Mouse (Mus musculus) right cerebral cortex, postnatal 10 days (tissue): ENCODE measurements around the gene Rps15a.

Experiments used
- DNase-seq, 2 experiments: peaks; one replicate each; pipeline ENCODE4 v3.0.0; 2021; ENCODE audit warnings: low spot score in 2 of 2

Rps15a gene

DNA sequence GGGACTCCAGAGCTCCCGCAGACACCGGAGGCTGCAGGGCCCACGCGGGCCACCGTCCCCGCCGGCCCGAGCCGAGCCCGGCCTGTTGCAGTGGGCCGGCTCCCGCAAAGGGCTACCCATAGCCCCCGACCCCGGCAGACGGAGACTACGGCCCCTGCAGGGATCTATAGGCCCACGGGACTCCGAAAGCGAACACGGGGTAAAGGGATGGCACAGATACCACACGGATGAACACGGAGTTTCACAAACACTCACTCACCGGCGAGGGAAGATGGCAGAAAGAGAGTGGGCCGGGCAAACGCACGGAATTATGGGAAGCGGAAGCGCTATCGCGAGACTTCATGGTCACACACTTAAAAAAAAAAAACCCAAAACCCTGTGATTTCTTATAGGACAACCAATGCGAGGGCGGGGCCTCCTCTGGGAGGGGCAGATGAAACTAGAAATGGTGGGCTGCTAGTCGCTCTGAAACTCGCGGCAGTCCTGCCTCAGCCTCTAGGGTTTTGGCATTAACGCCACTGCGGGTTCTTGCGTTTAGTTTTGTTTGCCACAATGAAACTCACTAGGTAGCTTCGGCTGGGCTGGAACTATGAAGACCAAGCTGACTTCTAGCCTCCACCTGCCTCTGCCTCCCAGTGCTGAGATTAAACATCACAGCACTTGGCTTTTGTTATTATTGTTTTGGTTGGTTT is at the start of gene Rps15a:
Gene Rps15a (minus strand): TSS at position 312 of the 692 bp plus-strand sequence.
- peak; percentile 95 to 96 for DNase-seq

DNA sequence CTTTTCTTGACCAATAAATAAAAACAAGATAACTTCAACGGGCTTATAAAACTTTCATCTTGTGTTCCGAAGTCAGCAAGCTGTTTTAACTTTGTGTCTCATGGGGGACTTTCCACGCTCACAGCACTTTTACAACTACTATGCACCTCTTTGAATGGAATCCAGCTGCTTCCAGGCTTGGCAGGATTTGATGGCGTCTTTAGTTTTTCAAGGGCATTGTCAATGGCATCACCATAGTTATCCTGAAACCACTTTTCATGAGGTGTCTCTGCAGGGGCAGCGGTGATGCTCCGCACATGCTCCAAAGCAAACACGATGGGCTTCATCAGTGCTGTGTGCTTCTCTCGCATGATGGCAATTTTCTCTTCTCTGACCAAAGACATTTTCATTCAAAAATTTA is 47.0 kb upstream of the Rps15a start:
- DNase-seq = no peak

DNA sequence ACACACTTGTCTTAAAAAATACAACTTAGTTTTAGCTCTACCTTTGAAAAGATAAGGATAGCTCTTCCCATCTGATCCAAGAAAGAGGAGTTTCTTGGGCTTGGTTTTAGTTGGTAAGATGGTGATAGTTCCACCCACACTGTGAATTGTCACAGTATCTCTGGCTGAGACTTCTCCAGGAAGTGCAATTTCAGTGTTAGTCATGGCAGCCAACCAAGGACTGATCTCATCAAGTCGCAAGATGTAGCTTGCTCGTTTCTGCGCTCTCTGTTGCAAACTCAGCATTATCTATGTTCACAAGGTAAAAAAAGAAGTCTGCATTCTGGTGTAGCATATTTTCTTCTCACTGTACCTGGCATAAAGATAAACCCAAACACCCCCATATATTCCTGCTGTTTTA is 44.1 kb upstream of the Rps15a start:
- DNase-seq = peak; percentile 49 to 55

DNA sequence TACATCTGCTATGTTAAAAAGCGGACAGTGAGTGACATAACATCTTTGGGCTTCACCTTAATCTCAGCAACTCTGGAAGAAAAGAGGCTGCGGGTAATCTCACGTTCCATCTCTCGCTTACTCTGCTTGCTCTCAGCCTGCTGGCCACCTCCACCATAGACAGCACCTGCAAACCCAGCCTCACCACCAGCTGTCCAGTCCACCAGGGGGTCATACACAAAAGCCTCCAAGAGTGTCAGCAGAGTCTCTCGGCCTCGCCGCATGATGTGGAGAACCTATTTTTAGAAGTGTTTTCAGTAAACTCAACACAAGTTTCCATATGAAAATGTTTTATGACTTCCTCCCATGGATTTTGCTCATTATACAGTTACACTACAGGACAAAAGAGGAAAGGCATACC is 40.5 kb upstream of the Rps15a start:
- no peak for DNase-seq

DNA sequence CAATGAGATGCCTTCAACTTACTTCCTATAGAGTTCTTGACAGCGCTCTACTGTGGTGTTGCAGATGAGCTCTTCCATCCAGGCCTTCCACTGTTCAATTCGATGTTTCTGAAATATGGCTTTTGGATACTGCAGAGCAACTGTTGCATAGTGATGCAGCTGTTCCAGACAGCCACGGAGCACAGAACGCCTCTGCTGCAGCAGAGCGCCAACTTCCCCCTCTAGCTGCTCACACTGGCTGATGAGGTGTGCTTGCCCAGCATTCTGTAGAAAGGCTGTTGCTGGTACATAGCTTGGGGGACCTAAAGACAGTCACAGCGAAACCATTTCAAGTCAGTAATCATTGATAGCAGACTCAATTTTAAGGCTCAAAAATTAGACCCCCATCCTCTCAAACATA is 38.2 kb upstream of the Rps15a start:
- DNase-seq = no peak

DNA sequence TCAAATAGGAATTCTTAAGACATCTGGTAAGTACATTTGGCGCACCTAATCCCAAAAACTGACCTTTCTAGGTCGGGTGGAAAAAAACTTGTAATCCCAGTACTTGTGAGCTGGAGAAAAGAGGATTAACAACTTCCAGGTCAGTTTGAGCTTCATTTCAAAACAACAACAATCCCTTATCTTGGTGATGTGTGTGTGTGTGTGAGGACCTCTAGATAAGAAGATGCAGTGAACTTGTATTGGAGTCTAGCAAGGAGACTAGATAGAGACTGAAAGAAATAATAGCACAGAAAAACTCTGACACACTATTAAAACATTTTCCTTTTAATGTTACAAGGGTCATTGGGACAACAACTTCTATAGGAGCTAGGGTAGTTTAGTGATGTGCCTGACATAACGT is 27.6 kb upstream of the Rps15a start:
- no peak for DNase-seq

DNA sequence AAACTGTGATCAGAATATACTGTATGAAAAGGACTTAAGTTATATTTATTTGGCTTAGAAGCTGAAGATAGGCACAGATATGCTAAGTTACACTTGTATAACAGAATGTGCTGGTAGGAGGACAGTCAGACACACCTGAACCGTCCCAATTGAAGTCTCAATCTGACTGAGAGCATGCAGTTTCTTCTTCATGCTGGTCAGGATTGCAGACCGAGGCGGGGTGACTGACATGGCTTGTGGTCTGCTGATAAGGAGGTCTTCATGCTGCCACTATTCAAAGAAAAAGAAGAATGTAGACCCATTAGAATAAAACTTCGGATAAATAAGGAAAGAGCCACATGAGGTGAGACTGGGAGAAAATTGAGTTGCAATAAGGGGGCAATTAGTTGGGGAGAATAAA is 27.1 kb upstream of the Rps15a start:
- no peak for DNase-seq

DNA sequence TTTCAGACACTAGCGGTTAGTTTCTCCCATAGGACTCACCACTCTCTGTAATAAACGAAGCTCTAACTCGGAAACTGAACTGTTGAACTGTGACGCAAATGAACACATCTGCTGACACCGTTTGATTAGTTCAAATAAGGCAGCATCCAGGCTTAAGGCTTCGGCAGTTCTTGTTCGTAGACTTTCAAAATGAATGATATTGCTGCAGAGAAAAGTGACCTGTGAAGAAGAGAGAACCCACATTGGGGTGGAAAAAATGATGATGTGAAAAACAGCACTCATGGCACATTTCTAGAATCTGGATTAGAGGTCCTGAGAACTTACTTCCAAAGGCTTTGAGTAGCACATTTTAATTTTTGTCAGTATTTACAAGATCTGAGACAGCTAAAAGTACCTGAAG is 25.3 kb upstream of the Rps15a start:
- DNase-seq = no peak

DNA sequence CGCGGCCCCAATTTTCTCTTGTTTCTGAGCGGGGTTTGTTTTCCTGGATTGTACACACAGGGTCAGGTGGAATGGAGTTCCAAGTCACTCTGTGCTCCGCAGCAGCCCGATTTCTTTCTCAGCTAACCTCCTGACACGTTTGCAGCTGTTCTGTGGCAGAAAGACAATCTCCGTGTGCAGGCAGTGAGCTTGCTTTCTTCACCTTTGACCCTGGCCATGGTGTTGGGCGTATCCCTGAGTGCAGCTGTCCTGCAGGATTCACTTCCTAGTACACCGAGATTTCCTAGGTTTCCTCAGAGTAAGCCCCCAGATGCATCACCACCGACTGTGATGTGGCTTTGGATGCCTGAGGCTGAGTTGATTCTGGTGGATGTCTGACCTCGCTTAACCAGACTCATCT is 19.1 kb upstream of the Rps15a start:
- DNase-seq = no peak

DNA sequence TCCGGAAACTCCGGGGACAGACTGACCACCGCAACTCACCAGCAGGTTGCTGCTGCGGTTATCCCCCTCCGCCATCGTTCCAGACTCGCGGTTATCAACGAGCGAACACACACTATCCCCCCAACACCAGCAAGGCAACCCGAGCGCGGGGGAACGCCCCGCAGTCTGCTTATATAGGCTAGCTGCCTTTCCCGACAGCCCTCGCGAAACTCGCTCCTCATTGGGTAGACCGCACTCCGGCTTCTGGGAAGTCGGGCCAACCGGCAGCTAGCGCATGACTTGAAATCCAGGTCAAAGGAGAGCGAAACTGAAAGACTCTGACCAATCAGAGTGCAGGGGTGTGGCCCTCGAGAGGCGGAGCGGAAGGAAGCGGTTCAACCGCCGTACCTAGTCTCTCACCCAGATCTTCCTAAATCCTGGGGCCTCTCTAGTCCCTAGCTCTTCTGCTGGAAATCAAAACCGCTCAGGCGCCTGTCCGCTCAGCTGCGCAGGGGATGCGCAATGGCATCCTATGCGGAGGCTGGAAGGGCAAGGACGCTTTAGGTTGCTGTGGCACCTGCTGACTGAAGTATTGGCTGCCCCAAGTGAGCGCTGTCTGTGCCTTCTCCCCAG is 13.5 kb upstream of the Rps15a start, which contains the start of gene Arl6ip1:
Gene Arl6ip1 (minus strand): TSS at position 233 of the 612 bp plus-strand sequence.
- DNase-seq = peak; percentile 98 to 99

DNA sequence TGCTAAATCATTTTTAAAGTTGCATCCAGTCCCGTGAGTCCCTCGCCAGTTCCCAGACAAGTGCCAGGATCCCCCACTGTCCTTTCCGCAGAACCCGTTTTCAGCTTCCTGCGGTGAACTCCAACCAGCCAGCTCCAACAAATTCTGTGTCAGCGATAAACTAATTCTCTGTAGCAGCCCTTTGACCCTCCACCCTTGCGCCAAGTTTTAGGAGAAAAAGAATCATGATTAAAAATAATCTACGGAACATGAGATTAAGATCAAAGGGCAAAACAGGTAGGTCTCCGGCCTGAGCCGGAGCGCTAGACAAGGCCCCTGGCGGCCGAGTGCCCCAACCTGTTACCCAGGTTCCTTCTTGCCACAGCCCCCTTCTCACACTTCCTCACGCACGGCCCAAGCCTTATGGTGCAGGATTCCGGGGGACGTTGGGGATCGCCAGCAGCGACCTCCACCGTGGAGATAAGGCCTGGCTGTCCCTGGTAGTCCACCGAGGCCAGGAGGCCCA is 13.0 kb upstream of the Rps15a start:
- DNase-seq = peak in 1 of 2 experiments; percentile 47

DNA sequence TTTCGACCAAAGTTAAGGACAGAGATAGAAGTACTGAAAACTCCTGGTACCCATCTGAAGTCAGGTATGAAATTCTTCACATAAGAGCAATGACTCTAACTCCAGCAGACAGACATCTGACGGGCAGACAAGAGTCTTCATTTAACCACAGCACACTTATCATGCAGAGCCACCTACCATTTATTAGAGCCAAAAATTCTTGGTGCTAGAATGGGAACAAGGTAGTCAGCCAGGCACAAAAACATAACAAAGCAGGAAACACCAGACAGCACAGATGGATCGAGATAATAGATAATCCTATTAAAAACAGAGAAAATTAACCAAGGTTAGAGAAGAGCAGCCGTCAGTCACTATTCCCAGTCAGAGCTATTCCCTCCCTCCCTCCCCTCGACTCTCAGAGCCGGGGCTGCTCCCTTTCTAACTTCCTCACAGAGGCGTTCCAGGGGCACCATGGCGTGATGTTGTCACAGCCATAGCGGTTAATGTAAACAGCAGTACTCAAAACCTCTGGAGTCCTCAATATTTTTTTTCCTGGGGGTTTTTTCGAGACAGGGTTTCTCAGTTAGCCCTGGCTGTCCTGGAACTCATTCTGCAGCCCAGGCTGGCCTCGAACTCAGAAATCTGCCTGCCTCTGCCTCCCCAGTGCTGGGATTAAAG is 10.4 kb upstream of the Rps15a start:
- DNase-seq = no peak

DNA sequence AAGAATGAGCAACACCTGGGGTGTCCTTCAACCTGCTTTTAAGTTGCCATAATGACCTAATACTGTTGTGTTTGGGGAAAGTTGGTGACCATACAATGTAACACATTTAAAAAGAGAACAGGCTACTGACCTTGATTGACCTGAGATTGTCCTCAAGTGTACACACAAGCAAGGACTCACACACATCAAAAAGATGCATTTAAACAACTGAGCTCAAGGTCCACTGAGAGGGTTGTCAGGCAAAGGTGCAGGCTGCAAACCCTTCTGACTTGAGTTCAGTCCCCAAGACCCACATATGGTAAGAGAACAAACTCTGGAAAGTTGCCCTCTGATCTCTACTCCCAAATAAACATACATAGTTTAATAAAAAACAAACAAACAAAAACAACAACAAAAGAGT is 9.7 kb upstream of the Rps15a start:
- no peak for DNase-seq

DNA sequence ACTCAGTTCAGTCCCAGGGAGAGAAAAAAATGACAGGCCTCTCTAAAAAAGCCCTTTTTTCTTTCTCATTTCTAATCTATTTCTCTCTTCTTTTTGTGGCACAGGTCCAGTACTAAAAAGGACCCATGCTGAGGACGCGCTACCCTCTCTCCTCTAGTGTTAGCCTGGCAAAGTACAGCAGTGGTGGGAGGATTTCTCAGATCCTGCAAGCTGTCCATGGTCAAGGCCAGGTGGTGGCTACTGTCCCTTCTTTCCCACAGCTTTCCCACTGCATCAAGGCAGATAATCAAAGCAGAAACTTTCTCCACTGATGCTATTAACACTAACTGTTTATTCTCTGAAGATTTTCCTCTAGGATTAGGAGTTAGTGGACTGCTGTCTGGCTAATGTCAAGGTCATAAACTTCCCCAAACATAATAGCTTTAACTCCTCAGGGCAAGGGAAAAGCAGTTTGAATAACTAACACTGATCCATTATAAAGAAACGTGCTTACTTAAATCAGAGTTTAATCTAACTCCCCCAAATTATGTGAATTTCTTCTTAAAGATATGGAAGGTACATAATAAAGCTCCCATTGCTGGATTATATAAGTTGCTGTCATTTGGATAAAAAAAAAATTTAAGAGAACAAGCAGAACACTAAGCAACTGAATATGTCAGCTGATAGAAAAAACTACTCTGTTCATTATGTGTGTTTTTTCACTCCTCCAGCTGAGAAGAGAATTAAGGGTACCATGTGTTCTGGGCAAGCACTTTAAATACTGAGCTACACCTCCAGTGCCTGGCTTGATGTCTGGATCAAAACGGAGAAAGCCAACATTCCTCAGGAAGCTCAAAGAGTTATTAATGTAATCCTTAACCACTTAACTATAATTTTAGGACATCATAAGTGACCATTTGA is 7.8 kb upstream of the Rps15a start:
- DNase-seq = no peak

DNA sequence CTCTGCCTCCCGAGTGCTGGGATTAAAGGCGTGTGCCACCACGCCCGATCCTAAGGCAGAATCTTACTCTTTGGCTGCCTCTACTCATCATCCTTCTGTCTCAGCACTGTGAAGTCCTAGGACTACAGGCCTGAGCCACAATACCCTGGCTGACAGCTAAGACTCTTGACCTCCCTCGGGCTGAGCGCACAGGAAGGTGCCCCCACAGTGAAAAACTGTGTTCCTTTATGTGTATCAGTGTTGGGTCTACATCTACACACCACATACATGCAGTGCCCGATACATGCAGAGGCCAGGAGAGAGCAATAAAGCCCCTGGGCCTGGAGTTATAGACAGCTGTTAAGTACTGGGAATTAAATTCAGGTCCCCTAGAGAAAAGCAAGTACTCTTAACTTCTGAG is 6.2 kb upstream of the Rps15a start:
- DNase-seq = peak in 1 of 2 experiments; percentile 20

DNA sequence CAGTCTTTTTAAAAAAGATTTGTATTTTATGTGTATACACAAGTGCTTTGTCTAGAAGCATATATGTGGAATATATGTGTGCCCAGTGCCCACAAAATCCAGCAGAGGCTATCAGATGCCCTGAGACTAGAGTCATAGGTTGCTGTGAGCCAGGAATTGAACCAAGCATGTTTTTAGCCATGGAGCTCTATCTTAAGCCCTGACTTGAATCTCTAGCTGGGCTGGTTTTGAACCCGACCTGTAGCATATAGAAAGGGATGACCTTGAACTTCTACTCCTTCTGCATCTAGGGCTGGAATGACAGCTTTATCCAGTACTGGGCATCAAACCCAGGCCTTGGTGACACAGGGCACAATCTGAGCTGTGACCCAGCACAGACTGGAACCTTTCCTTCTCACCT is 4.7 kb upstream of the Rps15a start:
- no peak for DNase-seq

DNA sequence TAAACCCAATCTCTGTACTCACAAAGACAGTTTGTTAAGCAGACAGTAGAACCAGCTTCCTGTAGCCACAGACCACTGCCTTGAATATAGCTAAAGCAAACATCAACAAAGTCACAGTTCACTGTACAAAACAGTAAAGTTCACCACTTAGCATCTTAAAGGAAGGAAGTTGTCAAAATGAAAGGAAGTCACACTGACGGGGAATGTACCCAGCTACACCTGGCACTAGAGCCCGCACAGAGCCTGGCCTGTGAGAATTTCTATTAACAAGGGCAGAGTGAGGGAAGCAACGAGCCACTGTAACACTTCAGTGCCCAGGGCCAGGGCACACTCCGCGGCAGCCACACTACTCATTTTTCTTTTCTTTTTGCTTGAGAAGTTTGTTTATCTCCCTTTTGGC is 4.0 kb upstream of the Rps15a start:
- no peak for DNase-seq

DNA sequence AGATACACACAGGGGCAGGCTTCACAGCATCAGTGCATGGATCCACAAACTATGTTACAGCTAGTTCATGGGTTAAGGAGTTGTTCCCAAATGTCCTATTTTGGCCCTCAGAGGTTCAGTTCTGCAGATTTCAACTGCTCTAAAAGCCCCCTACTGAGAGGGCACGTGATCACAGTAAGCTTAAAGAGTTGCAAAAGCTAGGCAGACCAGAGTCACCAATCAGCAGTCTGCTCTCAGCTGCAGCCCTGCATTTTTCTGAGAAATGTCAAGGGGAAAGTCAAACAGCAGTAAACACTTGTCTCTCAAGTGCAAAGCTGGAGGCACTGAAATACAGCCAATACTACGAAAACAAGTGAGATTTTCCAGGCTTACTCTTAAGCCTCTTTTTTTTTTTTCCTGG is 3.2 kb upstream of the Rps15a start:
- no peak for DNase-seq

DNA sequence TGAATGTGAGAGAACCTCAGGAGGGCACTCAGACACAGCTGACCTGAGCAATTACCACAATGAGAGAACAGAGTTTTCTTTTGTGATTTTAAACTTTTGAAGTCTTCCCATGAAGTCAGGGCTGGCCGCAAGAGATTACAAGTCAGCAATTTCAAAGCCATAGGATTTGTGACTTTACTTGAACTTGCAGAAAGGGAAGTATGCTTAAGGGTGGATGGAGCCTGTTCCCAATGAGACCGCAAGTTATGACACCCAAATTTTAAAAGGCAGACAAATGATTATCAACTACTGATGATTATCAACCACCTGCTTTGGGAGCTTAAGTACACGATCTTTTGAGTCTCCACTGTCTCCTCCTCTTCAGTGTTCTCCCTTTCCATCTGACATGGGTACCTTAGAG is 2.4 kb upstream of the Rps15a start:
- no peak for DNase-seq

DNA sequence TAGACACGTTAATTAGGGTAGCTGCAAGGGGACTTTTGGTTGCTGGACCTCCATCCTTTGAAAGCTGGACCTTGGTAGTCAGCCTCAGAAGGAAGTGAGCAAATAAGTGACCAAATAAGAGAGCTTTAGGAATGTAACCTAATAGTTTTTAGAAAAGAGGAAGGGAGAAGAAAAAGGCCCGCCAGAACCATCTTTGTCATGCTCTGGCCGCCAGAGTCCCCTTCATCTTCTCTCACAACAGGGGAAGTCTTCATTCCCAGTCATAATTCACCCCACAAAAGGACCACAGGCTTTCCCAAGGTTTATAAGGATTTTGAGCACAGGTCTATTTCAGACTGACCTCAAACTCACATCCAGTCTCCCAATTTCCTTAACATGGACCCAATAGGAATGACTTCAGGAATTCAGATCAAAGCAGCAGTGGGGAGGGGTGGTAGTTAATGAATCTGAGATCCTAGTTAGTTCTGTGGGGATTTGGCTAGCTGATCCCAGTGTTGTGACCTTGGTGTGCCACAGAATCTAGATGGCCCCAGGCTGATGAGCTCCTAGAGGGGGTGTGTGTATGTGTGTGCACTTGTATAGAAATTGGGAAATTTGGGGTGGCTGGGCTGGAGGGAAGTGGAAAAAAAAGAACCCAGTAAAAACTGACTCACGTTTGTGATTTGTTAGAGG is 1.7 kb upstream of the Rps15a start:
- DNase-seq = no peak

DNA sequence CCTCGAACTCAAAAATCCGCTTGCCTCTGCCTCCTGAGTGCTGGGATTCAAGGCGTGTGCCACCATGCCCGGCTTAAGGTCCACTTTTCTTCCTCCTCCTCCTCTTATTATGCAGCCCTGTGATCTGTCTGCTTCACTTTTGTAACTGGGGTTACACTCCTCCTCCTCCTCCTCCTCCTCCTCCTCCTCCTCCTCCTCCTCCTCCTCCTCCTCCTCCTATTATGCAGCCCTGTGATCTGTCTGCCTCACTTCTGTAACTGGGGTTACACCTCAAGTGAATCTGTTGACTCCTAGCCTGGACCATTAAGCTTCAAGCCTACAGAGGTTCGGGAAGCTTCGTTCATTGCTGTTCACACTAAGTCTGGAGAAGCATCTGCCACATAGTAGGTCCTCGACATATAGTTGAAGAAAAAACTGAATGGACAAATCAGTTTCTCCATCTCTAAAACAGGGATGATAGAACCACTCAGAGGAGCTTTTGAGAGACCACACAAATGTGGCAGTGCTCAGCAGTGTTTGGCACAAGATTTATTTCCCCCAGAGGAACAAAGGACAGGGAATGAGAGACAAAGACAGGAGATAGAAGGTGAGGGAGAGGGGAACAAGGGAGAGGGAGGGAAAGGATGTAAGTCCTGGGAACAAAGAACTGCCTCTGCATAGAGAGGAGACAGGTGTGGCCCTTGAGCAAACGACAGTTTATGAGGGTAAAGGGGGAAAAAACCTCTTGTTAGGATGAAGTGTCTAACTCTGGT is 975 bp upstream of the Rps15a start:
- DNase-seq = no peak
